In genomic region chr17:23740136-23740584, GRCm38 (mm10) we compare ENCODE assay signal across 8 mouse cellular contexts. TPM values are rescaled to one million over a fixed set of nuclear protein-coding genes. Genes with fewer than 3 reads are reported as not detected.
DNase-seq lines count a peak whose midpoint lies in the region; ATAC-seq and TF ChIP-seq lines count a peak whose summit lies in the region.

No protein-coding gene starts in this region.

- peaks cover 30% of the 10 kb centered on the region for H3K27me3 ChIP-seq in C2C12 (ENCODE audit: control insufficient read depth, insufficient read depth, insufficient read length)
- peaks cover 49% of the 10 kb centered on the region for H3K27me3 ChIP-seq in kidney, embryonic 14.5 days (ENCODE audit: control insufficient read depth, insufficient read depth, low read length)
- H3K27me3 ChIP-seq in limb, embryonic 15.5 days = peaks cover 76% of the 10 kb centered on the region
- peaks cover 36% of the 10 kb centered on the region for H3K27me3 ChIP-seq in midbrain, postnatal 0 days (ENCODE audit: insufficient read depth, low read length)

- H3ac ChIP-seq in C2C12 (ENCODE audit: control insufficient read depth, insufficient read length, low read depth) = peak overlapping the region; percentile 36

- H3K79me3 ChIP-seq in C2C12 (ENCODE audit: low read depth) = no peaks in the 10 kb centered on the region

- peak overlapping the region; percentile 96 for H3K4me2 ChIP-seq in kidney, embryonic 14.5 days (replicated peaks; ENCODE audit: low read depth, low read length)
- H3K4me2 ChIP-seq in limb, embryonic 15.5 days = peak overlapping the region; percentile 97
- peak overlapping the region; percentile 93 for H3K4me2 ChIP-seq in midbrain, postnatal 0 days (ENCODE audit: low read depth, low read length, poor library complexity, severe bottlenecking)

- H3K4me3 ChIP-seq in C2C12 (ENCODE audit: insufficient read depth, poor library complexity, severe bottlenecking) = peak overlapping the region; percentile 29
- H3K4me3 ChIP-seq in embryonic fibroblast, embryonic 13.5 days (ENCODE audit: insufficient read depth, low read length) = peak overlapping the region; percentile 43
- peak overlapping the region; percentile 68 for H3K4me3 ChIP-seq in kidney, embryonic 14.5 days (ENCODE audit: low read length)
- peak overlapping the region; percentile 60 for H3K4me3 ChIP-seq in limb, embryonic 15.5 days
- H3K4me3 ChIP-seq in midbrain, postnatal 0 days (ENCODE audit: low read depth, low read length) = peak overlapping the region; percentile 80

- H3K79me2 ChIP-seq in C2C12 (ENCODE audit: control insufficient read depth, insufficient read depth) = no peaks in the 10 kb centered on the region

- no peak for TF ChIP-seq CTCF in C2C12 (IDR thresholded peaks at IDR 0.05; ENCODE audit: control insufficient read depth, insufficient read depth, insufficient read length)
- TF ChIP-seq CTCF in embryonic fibroblast, embryonic 13.5 days (IDR thresholded peaks at IDR 0.05; ENCODE audit: borderline replicate concordance, insufficient read depth, low read length) = no peak
- TF ChIP-seq CTCF in midbrain, postnatal 0 days (IDR thresholded peaks at IDR 0.05) = no peak

- H3K36me3 ChIP-seq in C2C12 (ENCODE audit: control insufficient read depth, insufficient read depth) = no peaks in the 10 kb centered on the region
- peaks cover 12% of the 10 kb centered on the region; the same call in 1 of the 2 replicates for H3K36me3 ChIP-seq in kidney, embryonic 14.5 days (ENCODE audit: control insufficient read depth, insufficient read depth, low read length)
- H3K36me3 ChIP-seq in limb, embryonic 15.5 days = peaks cover 14% of the 10 kb centered on the region; the same call in 1 of the 2 replicates
- peaks cover 20% of the 10 kb centered on the region for H3K36me3 ChIP-seq in midbrain, postnatal 0 days (ENCODE audit: insufficient read depth, low read length)

- TF ChIP-seq POLR2A in embryonic fibroblast, embryonic 13.5 days (IDR thresholded peaks at IDR 0.05; ENCODE audit: low read depth, low read length) = peak; percentile 61

- H3K4me1 ChIP-seq in embryonic fibroblast, embryonic 13.5 days (ENCODE audit: control insufficient read depth, insufficient read depth, low read length) = no peaks in the 10 kb centered on the region
- peaks cover 27% of the 10 kb centered on the region for H3K4me1 ChIP-seq in kidney, embryonic 14.5 days (ENCODE audit: control insufficient read depth, insufficient read depth, low read length)
- peaks cover 56% of the 10 kb centered on the region for H3K4me1 ChIP-seq in limb, embryonic 15.5 days
- peaks cover 9% of the 10 kb centered on the region for H3K4me1 ChIP-seq in midbrain, postnatal 0 days (ENCODE audit: insufficient read depth, low read length)

- H3K27ac ChIP-seq in embryonic fibroblast, embryonic 13.5 days (ENCODE audit: insufficient read depth, low read length) = no peak overlapping the region
- 0 out of 2 replicates have a peak overlapping the region, but pooled peaks have one; percentile 8 for H3K27ac ChIP-seq in kidney, embryonic 14.5 days (ENCODE audit: low read depth, low read length)
- peak overlapping the region; percentile 40 for H3K27ac ChIP-seq in limb, embryonic 15.5 days
- peak overlapping the region; percentile 74 for H3K27ac ChIP-seq in midbrain, postnatal 0 days (ENCODE audit: low read depth, low read length)

- peak overlapping the region; percentile 63 for H3K9ac ChIP-seq in kidney, embryonic 14.5 days (ENCODE audit: low read depth, low read length)
- peak overlapping the region; percentile 60 for H3K9ac ChIP-seq in limb, embryonic 15.5 days
- H3K9ac ChIP-seq in midbrain, postnatal 0 days (replicated peaks; ENCODE audit: low read length, poor library complexity, severe bottlenecking) = peak overlapping the region; percentile 77

- peak; percentile 62 for ATAC-seq in kidney, embryonic 14.5 days (ENCODE audit: low FRiP score, low TSS enrichment)
- peak; percentile 76 for ATAC-seq in limb, embryonic 15.5 days (ENCODE audit: insufficient number of reproducible peaks, low FRiP score, low TSS enrichment, low read depth)
- ATAC-seq in midbrain, postnatal 0 days (ENCODE audit: low FRiP score) = peak; percentile 84

- peak; percentile 98 for DNase-seq in brain, adult 2 months (ENCODE audit: low read depth, low spot score)
- DNase-seq in heart, adult 9 months (ENCODE audit: low spot score in 2 of 2) = peak; percentile 93 to 94
- peak; percentile 93 for DNase-seq in midbrain, postnatal 0 days (ENCODE audit: low spot score)
- DNase-seq in spleen, postnatal 14 days (ENCODE audit: low spot score in 2 of 2) = peak; percentile 71 to 76

- H3K9me3 ChIP-seq in kidney, embryonic 14.5 days (ENCODE audit: control insufficient read depth, low read length) = no peaks in the 10 kb centered on the region
- H3K9me3 ChIP-seq in limb, embryonic 15.5 days = no peaks in the 10 kb centered on the region
- no peaks in the 10 kb centered on the region for H3K9me3 ChIP-seq in midbrain, postnatal 0 days (ENCODE audit: low read length)

- WGBS in kidney, embryonic 14.5 days = under 1% methylated on average over 37 of the region's 46 CpGs
- WGBS in limb, embryonic 15.5 days = 0% methylated on average over 46 of the region's 46 CpGs
- WGBS in midbrain, postnatal 0 days = under 1% methylated on average over 37 of the region's 46 CpGs

TF ChIP-seq in C2C12, 6 proteins besides CTCF, POLR2A, EP300 and RAD21:
- TF ChIP-seq MYOD1 (IDR thresholded peaks at IDR 0.05; ENCODE audit: control insufficient read depth, insufficient read length, low read depth) (no peak), FOSL1 (IDR thresholded peaks at IDR 0.05; ENCODE audit: insufficient read depth, low read length, poor library complexity, severe bottlenecking) (no peak), USF1 (IDR thresholded peaks at IDR 0.05; ENCODE audit: low read depth) (no peak), CEBPB (IDR thresholded peaks at IDR 0.05; ENCODE audit: low read depth) (no peak), MYOG (IDR thresholded peaks at IDR 0.05; ENCODE audit: control insufficient read depth, extremely low read depth, insufficient read length) (no peak), MAX (IDR thresholded peaks at IDR 0.05) (no peak)
TF ChIP-seq in C2C12: peak in this region for 0.

RNA-seq across cellular contexts. Expression of gene Paqr4, which starts 0.5 kb away (rescaled TPM):
- polyA plus RNA-seq in C2C12 (2012; fragmentation: generic; extraction: Trizol) = 12.5 TPM
- 5.1 and 6.3 TPM in 2 replicates for polyA plus RNA-seq in embryonic fibroblast, embryonic 13.5 days (2011; ENCODE audit: insufficient read length, low read depth, missing spikeins)
- polyA plus RNA-seq in kidney, embryonic 14.5 days (2014; fragmentation: Nextera tagmentation; extraction: Ambion mirVana) = 14.7 and 17.6 TPM in 2 replicates
- 17.6 and 20.4 TPM in 2 replicates for polyA plus RNA-seq in limb, embryonic 15.5 days (2015; fragmentation: Nextera tagmentation; extraction: Ambion mirVana)
- total RNA-seq in midbrain, postnatal 0 days (2014; rRNA removed) = 83.6 and 103 TPM in 2 replicates
- polyA plus RNA-seq in midbrain, postnatal 0 days (2015; fragmentation: Nextera tagmentation; extraction: Ambion mirVana) = 66.0 and 73.8 TPM in 2 replicates

RNA-seq across cellular contexts. Expression of gene Kremen2, which starts 5.5 kb away (rescaled TPM):
- 0.05 TPM for polyA plus RNA-seq in C2C12 (2012; fragmentation: generic; extraction: Trizol)
- polyA plus RNA-seq in embryonic fibroblast, embryonic 13.5 days (2011; ENCODE audit: insufficient read length, low read depth, missing spikeins) = not detected in 2 replicates
- polyA plus RNA-seq in kidney, embryonic 14.5 days (2014; fragmentation: Nextera tagmentation; extraction: Ambion mirVana) = 2.1 and 2.9 TPM in 2 replicates
- 50.2 and 50.5 TPM in 2 replicates for polyA plus RNA-seq in limb, embryonic 15.5 days (2015; fragmentation: Nextera tagmentation; extraction: Ambion mirVana)
- total RNA-seq in midbrain, postnatal 0 days (2014; rRNA removed) = 0.38 and 2.5 TPM in 2 replicates
- polyA plus RNA-seq in midbrain, postnatal 0 days (2015; fragmentation: Nextera tagmentation; extraction: Ambion mirVana) = 1.3 TPM in 2 replicates

RNA-seq across cellular contexts. Expression of gene Pkmyt1, which starts 14.0 kb away (rescaled TPM):
- 14.8 TPM for polyA plus RNA-seq in C2C12 (2012; fragmentation: generic; extraction: Trizol)
- polyA plus RNA-seq in embryonic fibroblast, embryonic 13.5 days (2011; ENCODE audit: insufficient read length, low read depth, missing spikeins) = 9.2 and 10.9 TPM in 2 replicates
- 41.6 and 56.4 TPM in 2 replicates for polyA plus RNA-seq in kidney, embryonic 14.5 days (2014; fragmentation: Nextera tagmentation; extraction: Ambion mirVana)
- 45.6 and 49.5 TPM in 2 replicates for polyA plus RNA-seq in limb, embryonic 15.5 days (2015; fragmentation: Nextera tagmentation; extraction: Ambion mirVana)
- 18.3 and 18.4 TPM in 2 replicates for total RNA-seq in midbrain, postnatal 0 days (2014; rRNA removed)
- 18.0 and 18.3 TPM in 2 replicates for polyA plus RNA-seq in midbrain, postnatal 0 days (2015; fragmentation: Nextera tagmentation; extraction: Ambion mirVana)

RNA-seq across cellular contexts. Expression of gene 1520401A03Rik, which starts 17.6 kb away (rescaled TPM):
- polyA plus RNA-seq in C2C12 (2012; fragmentation: generic; extraction: Trizol) = 0.01 TPM
- polyA plus RNA-seq in embryonic fibroblast, embryonic 13.5 days (2011; ENCODE audit: insufficient read length, low read depth, missing spikeins) = not detected in 2 replicates
- polyA plus RNA-seq in kidney, embryonic 14.5 days (2014; fragmentation: Nextera tagmentation; extraction: Ambion mirVana) = 0.15 and 0.16 TPM in 2 replicates
- 2.2 and 2.9 TPM in 2 replicates for polyA plus RNA-seq in limb, embryonic 15.5 days (2015; fragmentation: Nextera tagmentation; extraction: Ambion mirVana)
- total RNA-seq in midbrain, postnatal 0 days (2014; rRNA removed) = 0.19 TPM in 1 of 2 replicates, not detected in the other
- 0.15 TPM in 1 of 2 replicates, not detected in the other for polyA plus RNA-seq in midbrain, postnatal 0 days (2015; fragmentation: Nextera tagmentation; extraction: Ambion mirVana)

RNA-seq across cellular contexts. Expression of gene Flywch1, which starts 31.2 kb away (rescaled TPM):
- polyA plus RNA-seq in C2C12 (2012; fragmentation: generic; extraction: Trizol) = 92.5 TPM
- polyA plus RNA-seq in embryonic fibroblast, embryonic 13.5 days (2011; ENCODE audit: insufficient read length, low read depth, missing spikeins) = 29.3 and 33.0 TPM in 2 replicates
- 73.0 and 91.7 TPM in 2 replicates for polyA plus RNA-seq in kidney, embryonic 14.5 days (2014; fragmentation: Nextera tagmentation; extraction: Ambion mirVana)
- polyA plus RNA-seq in limb, embryonic 15.5 days (2015; fragmentation: Nextera tagmentation; extraction: Ambion mirVana) = 65.7 and 69.8 TPM in 2 replicates
- 248 and 253 TPM in 2 replicates for total RNA-seq in midbrain, postnatal 0 days (2014; rRNA removed)
- 188 TPM in 2 replicates for polyA plus RNA-seq in midbrain, postnatal 0 days (2015; fragmentation: Nextera tagmentation; extraction: Ambion mirVana)

Comparison
In these comparisons a context has a peak if more than half of its experiments do, and no peak if none do; other contexts are left out.
1. H3K4me3 ChIP-seq: peak in every context shown above with its lines; median percentile 80 in midbrain, postnatal 0 days; 68 in kidney, embryonic 14.5 days; 60 in limb, embryonic 15.5 days; 43 in embryonic fibroblast, embryonic 13.5 days; 29 in C2C12.
2. RNA of gene Kremen2, which starts 5.5 kb away (polyA plus RNA-seq): 50.2 to 50.5 TPM in limb, embryonic 15.5 days; 2.1 to 2.9 TPM in kidney, embryonic 14.5 days, 1.3 TPM in midbrain, postnatal 0 days, 0.05 TPM in C2C12 (single experiment) and not detected in embryonic fibroblast, embryonic 13.5 days; every median in the first group is over 10 times any median in the second.
3. Peak in every context shown above with its lines, with median percentiles within 50 percentile points of each other: DNase-seq, ATAC-seq, H3K4me2 ChIP-seq and H3K9ac ChIP-seq.